Mouse (Mus musculus) T-helper 17 cell (primary cell): ENCODE data around the gene Cdhr5.

Experiments used
- in situ Hi-C, 2 experiments: fragments of 300-600 bp; cut with MboI, MseI; formaldehyde crosslinking; loops; 1 replicate in 1 of 2; 2 replicates in 1 of 2; pipeline ENCODE4 v1.15.1; 2025; ENCODE audit warnings: high pct_unique_total_duplicates in 2 of 2

Cdhr5 gene

GRCm38 (mm10) chr7:141226535-141226934, 50.1 kb downstream of the Cdhr5 start:
- in situ Hi-C loops = no loop called here

DNA sequence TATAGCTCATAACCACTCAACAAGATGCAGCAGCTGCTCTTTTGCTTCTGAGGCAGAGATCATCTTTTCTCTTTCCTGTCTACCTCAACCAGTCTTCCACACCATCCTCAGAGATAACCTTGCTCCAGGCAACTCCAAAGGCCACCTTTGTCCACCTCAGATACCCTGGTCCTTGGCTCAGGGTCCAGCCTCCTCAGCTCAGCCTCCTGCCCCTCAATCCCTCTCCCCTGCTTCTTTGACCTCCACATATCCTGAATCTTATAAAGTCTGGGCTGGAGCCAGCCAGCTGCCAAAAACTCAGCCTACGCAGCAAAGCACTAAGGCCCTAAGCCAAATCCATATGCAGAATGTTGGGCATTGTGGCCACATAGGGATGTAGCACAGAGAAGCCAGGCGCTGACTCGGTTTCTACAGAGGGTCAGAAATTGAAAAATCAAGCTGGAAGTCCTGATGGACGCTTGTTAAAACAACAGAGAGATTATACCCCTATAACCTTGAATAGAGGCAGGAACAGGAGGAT, 53.8 kb downstream of the Cdhr5 start:
- in situ Hi-C loops = no loop called here

DNA sequence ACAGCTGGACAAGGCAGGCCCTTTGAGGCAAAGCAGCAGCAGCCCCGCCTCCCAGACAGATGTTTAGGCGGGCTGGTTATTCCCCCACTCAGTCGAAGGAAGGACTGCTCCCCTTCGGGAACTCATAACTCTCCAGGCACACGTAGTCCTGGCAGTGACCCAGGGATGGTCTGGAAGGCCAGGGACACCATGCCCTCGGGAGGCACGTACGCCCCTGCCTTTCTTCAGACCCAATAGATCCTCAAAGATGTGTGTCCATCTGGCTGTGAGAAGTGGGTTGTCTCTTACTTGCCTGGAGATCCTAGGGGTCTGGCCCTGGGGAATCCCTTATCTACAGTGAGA, 54.5 kb downstream of the Cdhr5 start:
- in situ Hi-C loops = no loop called here

GRCm38 (mm10) chr7:141221249-141222125, 55.1 kb downstream of the Cdhr5 start:
- in situ Hi-C loops = no loop called here

DNA sequence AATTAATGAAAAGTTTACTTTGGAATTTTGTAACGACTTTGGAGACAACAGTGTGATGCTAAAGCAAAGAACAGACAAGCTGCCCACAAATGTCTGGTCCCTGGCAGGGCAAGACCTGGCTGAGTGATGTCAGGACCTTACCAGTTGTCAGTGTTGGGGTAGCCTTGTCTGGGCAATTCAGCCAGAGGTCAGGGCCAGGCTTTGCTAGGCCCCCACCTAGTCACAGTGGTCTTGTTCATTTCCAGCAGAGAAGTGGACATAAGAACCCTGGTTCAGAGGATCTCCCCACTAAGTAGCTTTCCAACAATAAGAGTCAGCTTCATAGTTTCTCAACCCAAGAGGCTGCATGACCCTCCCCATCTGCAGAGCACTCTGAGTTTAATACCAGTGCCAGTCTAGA, 56.2 kb downstream of the Cdhr5 start:
- in situ Hi-C loops = no loop called here

- in situ Hi-C loops = no loop called here
Measured at GRCm38 (mm10) chr7:141219558-141220099, 57.0 kb downstream of the Cdhr5 start.
